Mouse (Mus musculus): ENCODE measurements at regions not wholly inside any gene's neighbourhood (a gene's known extent, or its start where the extent isn't known, plus 50 kb on each side); places are given as distances from the start of the nearest gene placed in this dataset.
"Not testable (repeated sequence)": the region's sequence is repeated elsewhere in the genome, so short reads cannot be mapped to it uniquely, and the experiment has no call there.

DNA sequence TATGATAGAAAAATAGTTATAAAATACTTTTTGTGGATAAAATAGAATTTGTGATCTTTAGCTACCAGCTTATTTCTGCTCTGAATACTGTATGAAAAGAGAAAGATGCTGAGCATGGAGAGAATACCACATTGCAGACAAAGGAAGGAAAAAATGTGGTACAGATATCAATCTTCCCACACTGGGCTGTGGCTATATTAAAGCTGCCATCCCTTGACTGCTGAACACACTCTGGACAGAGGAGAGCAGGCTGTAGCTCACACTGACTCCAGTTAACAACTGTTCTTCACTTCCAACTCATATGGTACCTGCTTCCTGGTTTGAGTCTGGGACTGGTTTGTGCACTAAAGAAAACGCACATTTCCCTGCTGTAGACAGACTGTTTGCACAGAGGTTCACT lies 76.7 kb upstream of the Try4 start:
- no peak for DNase-seq (ENCODE audit: low spot score in 2 of 2)
- intact Hi-C loops (cut with DNase I) = no loop called here

DNA sequence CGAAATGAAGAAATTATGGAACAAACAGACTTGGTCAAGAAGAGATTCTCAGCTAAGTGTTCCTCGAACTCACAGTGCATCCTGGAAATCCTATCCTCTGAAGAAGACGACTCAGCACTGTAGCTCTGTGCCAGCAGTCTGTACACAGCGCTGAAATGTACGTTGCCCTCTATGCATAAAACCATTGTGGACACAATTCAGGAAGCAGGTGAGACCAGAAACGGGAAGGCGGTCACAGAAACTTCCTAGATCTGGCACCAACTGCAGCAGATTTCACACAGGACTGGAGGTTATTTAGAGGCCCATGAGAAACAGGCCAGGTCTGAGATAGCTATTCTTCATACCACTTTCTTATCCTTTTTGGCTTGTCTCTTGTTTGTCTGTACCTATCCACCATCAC lies 83.7 kb upstream of the Try4 start:
- no peak for DNase-seq (ENCODE audit: low spot score in 2 of 2)
- intact Hi-C loops (cut with DNase I) = no loop called here

GRCm38 (mm10) chr6:41215857-41216256 lies 86.2 kb upstream of the Try4 start:
- DNase-seq (ENCODE audit: low spot score in 2 of 2) = no peak
- intact Hi-C loops (cut with DNase I) = no loop called here

DNA sequence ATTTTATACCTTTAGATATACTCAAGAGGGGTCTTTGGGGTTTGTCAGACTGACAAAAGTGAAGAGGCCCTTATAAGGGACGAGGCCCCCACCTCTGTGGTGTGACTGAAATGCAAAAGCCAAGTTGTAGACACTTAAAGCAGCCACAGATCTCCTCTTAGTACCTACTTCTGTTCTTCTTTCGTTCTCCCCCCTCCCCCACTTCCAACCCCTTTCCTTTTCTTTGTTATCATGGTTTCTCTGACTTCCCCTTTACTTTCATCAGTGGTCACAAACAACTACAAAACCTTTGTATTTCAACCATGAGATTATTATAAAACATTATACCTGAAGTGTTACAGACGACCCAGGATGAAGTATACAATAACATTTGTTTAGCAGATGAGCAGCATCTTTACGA lies 96.2 kb upstream of the Try4 start:
- no peak for DNase-seq (ENCODE audit: low spot score in 2 of 2)
- intact Hi-C loops (cut with DNase I) = no loop called here

GRCm38 (mm10) chr6:41202882-41203281 lies 99.2 kb upstream of the Try4 start:
- no peak for DNase-seq (ENCODE audit: low spot score in 2 of 2)
- intact Hi-C loops (cut with DNase I) = no loop called here

GRCm38 (mm10) chr6:41202302-41202701 lies 99.8 kb upstream of the Try4 start:
- intact Hi-C loops (cut with DNase I) = no loop called here
- DNase-seq (ENCODE audit: low spot score in 2 of 2) = no peak

- intact Hi-C loops (cut with DNase I) = no loop called here
- DNase-seq (ENCODE audit: low spot score in 2 of 2) = no peak
Observed at GRCm38 (mm10) chr6:41194464-41194863, 107.6 kb upstream of the Try4 start.

GRCm38 (mm10) chr6:41191734-41192326 lies 110.2 kb upstream of the Try4 start:
- no peak for DNase-seq (ENCODE audit: low spot score in 2 of 2)
- intact Hi-C loops (cut with DNase I) = no loop called here

DNA sequence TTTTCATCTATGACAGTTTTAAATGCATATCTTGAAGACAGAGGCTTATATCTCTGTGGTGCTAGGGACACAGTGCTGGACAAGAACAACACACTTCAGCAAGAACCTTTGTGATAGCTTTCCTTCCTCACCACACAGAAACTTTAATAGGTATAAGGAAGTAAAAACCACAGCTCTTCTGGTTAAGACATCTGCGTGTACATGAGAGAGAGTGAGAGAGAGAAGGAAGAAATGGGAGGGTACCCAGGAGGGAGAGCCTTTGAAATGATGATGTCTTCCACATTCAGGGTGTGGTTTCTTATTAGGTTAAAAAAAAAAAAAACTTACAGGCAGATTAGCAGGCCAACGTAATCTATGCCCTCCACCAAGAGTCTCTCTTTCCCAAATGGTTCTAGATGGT lies 113.2 kb upstream of the Try4 start:
- intact Hi-C loops (cut with DNase I) = no loop called here
- no peak for DNase-seq (ENCODE audit: low spot score in 2 of 2)

DNA sequence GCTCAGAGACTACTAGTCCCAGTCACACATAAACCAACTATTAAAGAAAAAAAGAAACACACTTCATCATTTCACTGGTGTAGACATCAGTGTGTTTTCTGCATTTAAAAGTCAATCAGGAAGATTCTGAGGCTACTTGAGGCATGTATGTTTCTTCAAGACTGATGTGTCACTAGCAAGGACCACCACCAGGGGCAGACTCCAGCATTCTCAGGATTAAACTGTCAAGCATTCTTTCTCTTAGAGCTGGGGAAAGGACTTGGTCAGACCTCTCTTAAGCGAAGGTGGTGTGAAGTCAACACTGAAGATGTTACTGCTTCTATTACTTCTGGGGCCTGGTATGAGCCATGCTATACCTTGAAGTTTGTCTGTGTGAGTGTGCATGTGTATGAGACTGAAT lies 114.1 kb upstream of the Try4 start:
- intact Hi-C loops (cut with DNase I) = no loop called here
- DNase-seq (ENCODE audit: low spot score in 2 of 2) = no peak

DNA sequence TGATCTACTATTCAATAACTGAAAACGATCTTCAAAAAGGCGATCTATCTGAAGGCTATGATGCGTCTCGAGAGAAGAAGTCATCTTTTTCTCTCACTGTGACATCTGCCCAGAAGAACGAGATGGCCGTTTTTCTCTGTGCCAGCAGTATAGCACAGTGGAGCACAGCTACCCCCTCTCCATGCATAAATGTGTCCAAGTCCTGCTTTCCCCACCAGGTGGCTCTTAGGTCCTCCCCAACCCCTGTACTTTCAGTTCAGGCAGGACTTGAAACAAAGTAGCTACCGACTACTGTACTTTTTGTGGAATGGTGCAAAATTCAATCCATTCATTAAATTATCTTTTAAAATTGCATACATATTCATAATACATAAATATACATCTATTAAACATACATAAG lies 123.2 kb upstream of the Try4 start:
- intact Hi-C loops (cut with DNase I) = loop anchor here (10.0 kb wide), 1 partner anchor 594 kb away; the partner anchor contains the start of gene Clec5a
- DNase-seq (ENCODE audit: low spot score in 2 of 2) = no peak

DNA sequence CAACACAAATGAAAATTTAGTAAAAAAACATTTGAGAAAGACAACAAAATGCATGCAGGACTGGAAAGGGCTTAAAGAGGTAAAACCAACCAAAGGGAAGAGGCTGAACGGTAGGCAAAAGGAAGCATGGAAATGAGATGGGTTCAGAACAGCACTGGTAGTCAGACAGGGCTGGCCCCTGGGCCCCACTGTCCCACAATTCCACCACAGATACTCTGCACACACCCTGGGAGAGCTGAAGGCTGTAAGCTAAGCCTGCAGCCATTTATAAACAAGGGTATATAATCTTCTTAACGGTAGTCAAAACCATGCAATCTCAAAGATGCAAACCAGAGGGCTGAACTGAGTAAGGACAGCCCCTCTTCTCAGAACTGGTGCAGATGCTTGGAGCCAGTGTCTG lies 124.0 kb upstream of the Try4 start:
- intact Hi-C loops (cut with DNase I) = loop anchor here (10.0 kb wide), 1 partner anchor 593 kb away; the partner anchor contains the start of gene Clec5a
- no peak for DNase-seq (ENCODE audit: low spot score in 2 of 2)

GRCm38 (mm10) chr6:41177152-41177551 lies 124.9 kb upstream of the Try4 start:
- no peak for DNase-seq (ENCODE audit: low spot score in 2 of 2)
- intact Hi-C loops (cut with DNase I) = loop anchor here (10.0 kb wide), 1 partner anchor 592 kb away; the partner anchor contains the start of gene Clec5a

- intact Hi-C loops (cut with DNase I) = loop anchor here (10.0 kb wide), 1 partner anchor 591 kb away; the partner anchor contains the start of gene Clec5a
- DNase-seq (ENCODE audit: low spot score in 2 of 2) = no peak
Observed at GRCm38 (mm10) chr6:41176034-41176433, 126.0 kb upstream of the Try4 start.

DNA sequence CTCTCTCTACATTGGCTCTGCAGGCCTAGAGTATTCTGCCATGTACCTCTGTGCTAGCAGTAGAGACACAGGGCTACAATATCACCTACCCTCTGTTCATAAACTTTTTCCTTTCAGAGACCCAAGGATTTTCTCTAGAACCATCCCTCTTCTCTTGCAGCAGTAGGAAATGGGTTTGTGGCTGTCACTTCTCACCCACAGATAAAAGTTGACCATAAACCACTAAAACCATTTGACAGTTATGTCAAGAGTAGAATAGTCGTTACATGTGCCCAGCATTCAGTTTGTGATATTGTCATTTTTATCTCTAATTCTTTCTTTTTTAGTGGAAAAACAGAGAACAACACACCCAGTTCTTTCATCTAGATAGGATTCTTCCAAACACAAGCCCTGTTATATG lies 128.2 kb upstream of the 2210010C04Rik start:
- intact Hi-C loops (cut with DNase I) = no loop called here
- no peak for DNase-seq (ENCODE audit: low spot score in 2 of 2)

GRCm38 (mm10) chr6:41161693-41162092 lies 126.4 kb upstream of the 2210010C04Rik start:
- DNase-seq (ENCODE audit: low spot score in 2 of 2) = no peak
- intact Hi-C loops (cut with DNase I) = no loop called here

GRCm38 (mm10) chr6:41152101-41152500 lies 116.8 kb upstream of the 2210010C04Rik start:
- intact Hi-C loops (cut with DNase I) = no loop called here
- DNase-seq (ENCODE audit: low spot score in 2 of 2) = no peak

GRCm38 (mm10) chr6:41151542-41151941 lies 116.2 kb upstream of the 2210010C04Rik start:
- DNase-seq (ENCODE audit: low spot score in 2 of 2) = no peak
- intact Hi-C loops (cut with DNase I) = no loop called here

GRCm38 (mm10) chr6:41140916-41141315 lies 105.6 kb upstream of the 2210010C04Rik start:
- intact Hi-C loops (cut with DNase I) = no loop called here
- no peak for DNase-seq (ENCODE audit: low spot score in 2 of 2)

DNA sequence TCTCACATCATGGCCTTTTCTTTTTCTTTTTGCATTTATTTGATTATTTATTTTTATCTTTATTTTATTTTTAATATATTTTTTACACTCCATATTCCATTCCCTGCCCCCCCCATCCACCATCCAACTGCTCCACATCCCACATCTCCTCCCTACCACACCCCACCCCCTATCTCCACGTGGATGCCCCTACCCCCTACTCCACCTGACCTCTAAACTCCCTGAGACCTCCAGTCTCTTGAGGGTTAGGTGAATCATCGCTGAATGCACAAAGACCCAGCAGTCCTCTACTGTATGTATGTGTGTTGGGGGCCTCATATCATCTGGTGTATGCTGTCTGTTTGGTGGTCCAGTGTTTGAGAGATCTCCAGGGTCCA lies 102.1 kb upstream of the 2210010C04Rik start:
- intact Hi-C loops (cut with DNase I) = loop anchor here (5.0 kb wide), 1 partner anchor 420 kb away; no protein-coding TSS in a partner anchor
- not testable (repeated sequence) for DNase-seq (ENCODE audit: low spot score in 2 of 2)

- intact Hi-C loops (cut with DNase I) = loop anchor here (5.0 kb wide), 1 partner anchor 420 kb away; no protein-coding TSS in a partner anchor
Observed at GRCm38 (mm10) chr6:41136717-41137400, 101.5 kb upstream of the 2210010C04Rik start.

More at GRCm38 (mm10) chr6:41136717-41137400, 101.5 kb upstream of the 2210010C04Rik start:
- peak in 1 of 2 experiments; percentile 48 for DNase-seq (ENCODE audit: low spot score in 2 of 2)
